Mouse (Mus musculus): ENCODE measurements around the gene Ferd3l. TPM values are rescaled to one million over a fixed set of nuclear protein-coding genes. Genes with fewer than 3 reads are reported as not detected.
A peak's percentile ranks its signal among the peaks of the same experiment; 100 is the strongest.

Gene Ferd3l
- polyA plus RNA-seq (2014; fragmentation: Nextera tagmentation; extraction: Ambion mirVana): not detected in 2 replicates

DNA sequence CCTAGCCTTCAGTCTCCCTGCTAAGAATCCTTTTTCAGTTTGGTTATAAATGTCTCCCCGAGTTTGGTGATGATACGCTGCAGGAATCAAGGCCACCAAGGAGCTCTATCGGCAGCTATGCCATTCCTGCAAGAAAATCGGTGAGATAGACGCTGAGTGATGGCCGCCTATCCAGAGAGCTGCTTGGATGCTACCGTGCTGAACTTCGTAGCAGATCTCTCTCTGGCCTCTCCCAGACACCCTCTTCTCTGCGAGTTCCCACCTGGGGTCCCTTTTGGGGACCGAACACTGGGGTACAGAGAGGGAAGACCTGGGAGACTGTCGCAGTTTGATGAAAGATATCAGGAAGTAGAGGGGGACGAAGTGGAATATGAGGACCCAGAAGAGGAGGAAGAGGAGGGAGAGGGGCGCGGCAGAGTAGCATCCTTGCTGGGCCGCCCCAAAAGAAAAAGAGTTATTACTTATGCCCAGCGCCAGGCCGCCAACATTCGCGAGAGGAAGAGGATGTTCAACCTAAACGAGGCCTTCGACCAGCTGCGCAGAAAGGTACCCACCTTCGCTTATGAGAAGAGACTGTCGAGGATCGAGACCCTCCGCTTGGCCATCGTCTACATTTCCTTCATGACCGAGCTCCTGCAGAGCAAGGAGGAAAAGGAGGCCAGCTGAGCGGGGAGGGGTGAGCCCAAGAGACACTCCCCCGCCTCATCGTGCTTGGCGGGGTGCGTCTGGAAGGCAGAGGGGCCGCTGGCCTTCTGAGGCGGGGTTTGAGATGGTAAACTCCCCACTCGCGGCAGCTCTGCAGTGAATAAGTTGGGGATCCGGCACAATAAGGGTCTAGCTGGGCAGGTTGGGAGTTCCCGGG lies at the start of gene Ferd3l:
Gene Ferd3l, plus strand, starts transcription at position 95 of the 862 bp plus-strand sequence.
- Histone ChIP-seq H3K9me3 (ENCODE audit: control insufficient read depth, low read length) (no peaks in the 10 kb centered on the region), H3K27ac (ENCODE audit: low read depth, low read length) (no peak within 1 kb of the TSS), H3K36me3 (ENCODE audit: control insufficient read depth, insufficient read depth, low read length) (no peaks in the 10 kb centered on the region), H3K4me3 (ENCODE audit: low read length) (peak within 1 kb of the TSS; percentile 16; the same call in 1 of the 2 replicates), H3K9ac (ENCODE audit: low read depth, low read length) (no peak within 1 kb of the TSS), H3K4me1 (ENCODE audit: control insufficient read depth, insufficient read depth, low read length) (no peaks in the 10 kb centered on the region), H3K27me3 (ENCODE audit: control insufficient read depth, insufficient read depth, low read length) (peaks cover 37% of the 10 kb centered on the region), H3K4me2 (replicated peaks; ENCODE audit: low read depth, low read length) (peak within 1 kb of the TSS; percentile 24)
- no peak for ATAC-seq (ENCODE audit: low FRiP score, low TSS enrichment)
- under 1% methylated on average over 39 of the region's 39 CpGs for WGBS

- H3K4me3 ChIP-seq (ENCODE audit: low read length): no peak overlapping the region
- H3K4me1 ChIP-seq (ENCODE audit: control insufficient read depth, insufficient read depth, low read length): no peaks in the 10 kb centered on the region
- no peaks in the 10 kb centered on the region for H3K36me3 ChIP-seq (ENCODE audit: control insufficient read depth, insufficient read depth, low read length)
- WGBS: 75% methylated on average over 2 of the region's 2 CpGs
- 0 out of 2 replicates have a peak, but pooled peaks cover under 1% of the 10 kb centered on the region for H3K9me3 ChIP-seq (ENCODE audit: control insufficient read depth, low read length)
- ATAC-seq (ENCODE audit: low FRiP score, low TSS enrichment): no peak
- H3K27me3 ChIP-seq (ENCODE audit: control insufficient read depth, insufficient read depth, low read length): no peaks in the 10 kb centered on the region
- H3K9ac ChIP-seq (ENCODE audit: low read depth, low read length): no peak overlapping the region
- H3K4me2 ChIP-seq (replicated peaks; ENCODE audit: low read depth, low read length): no peak overlapping the region
- H3K27ac ChIP-seq (ENCODE audit: low read depth, low read length): no peak overlapping the region
These were observed 34.3 kb upstream of the Ferd3l start for GRCm38 (mm10) chr12:33893956-33894355.

GRCm38 (mm10) chr12:33894621-33895020 lies 33.6 kb upstream of the Ferd3l start:
- Histone ChIP-seq H3K36me3 (ENCODE audit: control insufficient read depth, insufficient read depth, low read length) (no peaks in the 10 kb centered on the region), H3K4me3 (ENCODE audit: low read length) (no peak overlapping the region), H3K27me3 (ENCODE audit: control insufficient read depth, insufficient read depth, low read length) (no peaks in the 10 kb centered on the region), H3K27ac (ENCODE audit: low read depth, low read length) (no peak overlapping the region), H3K9ac (ENCODE audit: low read depth, low read length) (no peak overlapping the region), H3K4me1 (ENCODE audit: control insufficient read depth, insufficient read depth, low read length) (no peaks in the 10 kb centered on the region), H3K4me2 (replicated peaks; ENCODE audit: low read depth, low read length) (no peak overlapping the region), H3K9me3 (ENCODE audit: control insufficient read depth, low read length) (no peaks in the 10 kb centered on the region)
- WGBS: 54% methylated on average over 1 of the region's 1 CpGs
- no peak for ATAC-seq (ENCODE audit: low FRiP score, low TSS enrichment)

- Histone ChIP-seq H3K4me1 (ENCODE audit: control insufficient read depth, insufficient read depth, low read length) (no peaks in the 10 kb centered on the region), H3K27me3 (ENCODE audit: control insufficient read depth, insufficient read depth, low read length) (peaks cover 37% of the 10 kb centered on the region), H3K9me3 (ENCODE audit: control insufficient read depth, low read length) (no peaks in the 10 kb centered on the region), H3K9ac (ENCODE audit: low read depth, low read length) (no peak overlapping the region), H3K27ac (ENCODE audit: low read depth, low read length) (no peak overlapping the region), H3K4me2 (replicated peaks; ENCODE audit: low read depth, low read length) (no peak overlapping the region), H3K4me3 (ENCODE audit: low read length) (no peak overlapping the region), H3K36me3 (ENCODE audit: control insufficient read depth, insufficient read depth, low read length) (no peaks in the 10 kb centered on the region)
- no peak for ATAC-seq (ENCODE audit: low FRiP score, low TSS enrichment)
- 10% methylated on average over 3 of the region's 3 CpGs for WGBS
These were observed 1.5 kb upstream of the Ferd3l start for GRCm38 (mm10) chr12:33926751-33927150.

DNA sequence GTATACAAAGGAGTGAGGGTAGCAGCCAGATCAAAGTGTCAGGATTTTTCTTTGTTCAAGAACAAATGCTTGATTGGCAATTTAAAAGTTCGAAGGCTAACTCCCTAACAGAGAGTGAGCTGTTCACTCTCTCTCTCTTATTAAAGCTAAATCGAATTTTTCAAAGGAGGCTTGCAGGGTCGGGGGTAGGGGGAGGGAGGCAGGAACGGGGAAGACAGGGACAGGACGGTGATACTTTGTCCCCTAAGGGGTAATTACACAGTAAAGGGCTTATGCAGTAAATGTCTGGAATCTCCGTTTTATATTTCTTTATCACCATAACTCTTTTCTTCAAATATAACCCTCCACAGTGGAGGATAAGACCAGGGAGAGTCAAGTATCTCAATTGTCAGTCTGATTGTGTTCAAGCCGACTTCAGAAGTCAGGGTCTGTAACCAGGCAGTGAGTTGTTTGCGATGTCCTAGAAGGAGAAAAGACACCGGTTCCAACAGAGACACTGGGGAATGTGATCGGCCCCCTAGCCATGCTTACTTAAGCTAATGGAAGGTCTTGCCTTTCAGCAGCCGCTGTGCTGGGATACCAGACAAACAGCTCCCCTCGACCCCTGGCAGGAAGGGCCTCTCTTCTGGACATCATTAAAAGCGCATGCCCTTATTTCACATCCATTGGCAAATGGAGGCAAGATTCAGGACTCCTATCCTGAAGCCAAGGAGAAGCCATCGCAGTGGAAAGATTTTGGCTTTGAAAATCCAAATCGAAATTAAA lies 709 bp upstream of the Ferd3l start:
- Histone ChIP-seq H3K27me3 (ENCODE audit: control insufficient read depth, insufficient read depth, low read length) (peaks cover 37% of the 10 kb centered on the region), H3K9me3 (ENCODE audit: control insufficient read depth, low read length) (no peaks in the 10 kb centered on the region), H3K27ac (ENCODE audit: low read depth, low read length) (no peak overlapping the region), H3K4me3 (ENCODE audit: low read length) (no peak overlapping the region), H3K36me3 (ENCODE audit: control insufficient read depth, insufficient read depth, low read length) (no peaks in the 10 kb centered on the region), H3K4me1 (ENCODE audit: control insufficient read depth, insufficient read depth, low read length) (no peaks in the 10 kb centered on the region), H3K4me2 (replicated peaks; ENCODE audit: low read depth, low read length) (no peak overlapping the region), H3K9ac (ENCODE audit: low read depth, low read length) (no peak overlapping the region)
- 2% methylated on average over 15 of the region's 15 CpGs for WGBS
- ATAC-seq (ENCODE audit: low FRiP score, low TSS enrichment): no peak

GRCm38 (mm10) chr12:33952843-33953242 lies 24.6 kb downstream of the Ferd3l start:
- no peaks in the 10 kb centered on the region for H3K36me3 ChIP-seq (ENCODE audit: control insufficient read depth, insufficient read depth, low read length)
- H3K4me2 ChIP-seq (replicated peaks; ENCODE audit: low read depth, low read length): no peak overlapping the region
- WGBS: 5% methylated on average over 3 of the region's 3 CpGs
- H3K9me3 ChIP-seq (ENCODE audit: control insufficient read depth, low read length): no peaks in the 10 kb centered on the region
- peaks cover 42% of the 10 kb centered on the region for H3K27me3 ChIP-seq (ENCODE audit: control insufficient read depth, insufficient read depth, low read length)
- H3K4me3 ChIP-seq (ENCODE audit: low read length): no peak overlapping the region
- no peaks in the 10 kb centered on the region; the same call in 1 of the 2 replicates for H3K4me1 ChIP-seq (ENCODE audit: control insufficient read depth, insufficient read depth, low read length)
- no peak overlapping the region for H3K27ac ChIP-seq (ENCODE audit: low read depth, low read length)
- no peak for ATAC-seq (ENCODE audit: low FRiP score, low TSS enrichment)
- H3K9ac ChIP-seq (ENCODE audit: low read depth, low read length): no peak overlapping the region

DNA sequence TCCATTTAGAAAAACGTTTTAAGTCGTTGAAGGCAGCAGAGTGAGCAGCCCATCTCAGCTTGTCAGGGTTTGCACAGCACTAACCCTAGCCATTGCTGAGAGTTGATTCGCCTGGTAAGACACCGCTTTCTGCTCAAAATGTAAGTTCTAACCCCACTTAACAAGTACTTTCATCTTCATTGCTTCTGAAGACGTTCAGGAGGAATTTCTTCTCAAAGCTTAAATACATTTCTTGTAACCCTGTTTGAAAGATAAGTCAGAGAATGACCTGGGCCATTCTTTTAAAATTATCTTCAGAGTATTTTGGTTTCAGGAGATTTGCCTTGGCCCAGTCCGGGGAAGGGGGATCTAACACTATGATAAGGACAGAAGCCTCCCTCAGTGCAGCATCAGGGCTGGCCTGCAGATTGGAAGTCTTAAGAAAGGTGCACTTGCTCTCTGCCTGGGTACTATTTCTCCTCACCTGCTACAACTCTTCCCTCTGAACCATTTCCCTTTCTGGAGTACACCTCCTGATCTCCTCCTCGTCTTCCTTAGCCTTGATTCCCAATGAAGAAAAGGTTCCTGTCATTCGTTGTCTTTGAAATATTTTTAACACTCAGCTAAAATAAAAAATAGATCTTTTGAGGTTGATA lies 26.8 kb downstream of the Ferd3l start:
- Histone ChIP-seq H3K27ac (ENCODE audit: low read depth, low read length) (no peak overlapping the region), H3K4me1 (ENCODE audit: control insufficient read depth, insufficient read depth, low read length) (no peaks in the 10 kb centered on the region; the same call in 1 of the 2 replicates), H3K4me3 (ENCODE audit: low read length) (no peak overlapping the region), H3K27me3 (ENCODE audit: control insufficient read depth, insufficient read depth, low read length) (peaks cover 57% of the 10 kb centered on the region), H3K36me3 (ENCODE audit: control insufficient read depth, insufficient read depth, low read length) (no peaks in the 10 kb centered on the region), H3K9me3 (ENCODE audit: control insufficient read depth, low read length) (no peaks in the 10 kb centered on the region), H3K4me2 (replicated peaks; ENCODE audit: low read depth, low read length) (no peak overlapping the region), H3K9ac (ENCODE audit: low read depth, low read length) (no peak overlapping the region)
- 17% methylated on average over 8 of the region's 8 CpGs for WGBS
- ATAC-seq (ENCODE audit: low FRiP score, low TSS enrichment): no peak

DNA sequence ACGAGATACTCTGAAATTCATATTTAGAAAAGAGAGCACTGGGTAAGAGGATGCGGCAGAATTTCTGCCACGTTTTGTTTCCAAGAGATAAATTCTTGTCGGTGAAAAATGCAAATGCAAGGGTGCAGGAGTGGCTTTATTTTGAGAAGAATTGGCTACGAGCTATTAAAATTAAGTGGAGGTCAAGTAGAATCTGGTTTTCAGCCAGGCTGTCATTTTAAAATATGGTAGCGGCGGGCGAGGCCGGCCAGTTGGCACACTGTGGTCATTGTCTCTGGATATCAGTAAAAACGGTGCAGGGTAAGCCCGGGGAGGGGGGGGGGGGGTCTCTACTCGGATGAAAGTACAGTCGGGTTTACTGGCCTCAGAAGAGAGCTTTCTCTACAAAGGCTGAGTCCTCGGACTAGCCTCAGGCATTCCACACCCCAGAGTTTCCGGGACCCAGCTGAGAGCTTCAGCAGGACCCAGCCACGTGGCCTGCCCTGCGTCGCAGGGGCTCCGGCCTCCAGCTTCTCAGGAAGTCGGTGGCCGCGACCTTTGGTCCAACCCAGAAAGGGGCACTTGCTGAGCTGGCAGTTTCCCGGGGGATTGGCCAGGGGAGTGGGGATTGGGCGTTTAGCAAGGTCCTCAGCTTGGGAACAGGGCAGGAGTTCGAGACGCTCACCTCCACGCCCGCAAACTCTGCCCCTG lies 27.5 kb downstream of the Ferd3l start:
- H3K4me2 ChIP-seq (replicated peaks; ENCODE audit: low read depth, low read length): peak overlapping the region; percentile 39
- peak overlapping the region; percentile 21; the same call in 1 of the 2 replicates for H3K4me3 ChIP-seq (ENCODE audit: low read length)
- no peak for ATAC-seq (ENCODE audit: low FRiP score, low TSS enrichment)
- no peaks in the 10 kb centered on the region for H3K9me3 ChIP-seq (ENCODE audit: control insufficient read depth, low read length)
- H3K27ac ChIP-seq (ENCODE audit: low read depth, low read length): no peak overlapping the region
- peak overlapping the region; percentile 34; the same call in 1 of the 2 replicates for H3K9ac ChIP-seq (ENCODE audit: low read depth, low read length)
- under 1% methylated on average over 28 of the region's 28 CpGs for WGBS
- H3K36me3 ChIP-seq (ENCODE audit: control insufficient read depth, insufficient read depth, low read length): no peaks in the 10 kb centered on the region
- no peaks in the 10 kb centered on the region; the same call in 1 of the 2 replicates for H3K4me1 ChIP-seq (ENCODE audit: control insufficient read depth, insufficient read depth, low read length)
- H3K27me3 ChIP-seq (ENCODE audit: control insufficient read depth, insufficient read depth, low read length): peaks cover 58% of the 10 kb centered on the region
